Mouse (Mus musculus) ES-Bruce4 (cell line): ENCODE data around the gene Golga4. TPM values are rescaled to one million over a fixed set of nuclear protein-coding genes. Genes with fewer than 3 reads are reported as not detected.

Source experiments
- H3K27ac ChIP-seq: 2 replicates; pipeline ENCODE4 v1.5.1; 2012; ENCODE audit warnings: low read length, inconsistent platforms; ENCODE audit not compliant: insufficient read depth
- H3K27me3 ChIP-seq: 2 replicates; pipeline ENCODE4 v1.6.1; 2012; ENCODE audit warnings: mild to moderate bottlenecking, low read length, inconsistent platforms; ENCODE audit not compliant: control insufficient read depth, poor library complexity, insufficient read depth, severe bottlenecking
- H3K36me3 ChIP-seq: 2 replicates; pipeline ENCODE4 v1.6.1; 2012; ENCODE audit warnings: inconsistent platforms, mild to moderate bottlenecking, low read length, moderate library complexity; ENCODE audit not compliant: control insufficient read depth, poor library complexity, insufficient read depth, severe bottlenecking
- H3K4me1 ChIP-seq: one replicate; pipeline ENCODE4 v1.8.1; 2011; ENCODE audit warnings: low read length; ENCODE audit not compliant: control insufficient read depth, insufficient read depth
- H3K4me3 ChIP-seq: 2 replicates; pipeline ENCODE4 v1.5.1; 2011; ENCODE audit warnings: low read depth, mild to moderate bottlenecking, low read length
- H3K9ac ChIP-seq: 2 replicates; pipeline ENCODE4 v1.6.1; 2012; ENCODE audit warnings: low read depth, mild to moderate bottlenecking, inconsistent platforms; ENCODE audit not compliant: poor library complexity, severe bottlenecking
- H3K9me3 ChIP-seq: replicated peaks from 2 replicates; pipeline ENCODE4 v1.6.1; 2012; ENCODE audit warnings: mild to moderate bottlenecking, low read length, inconsistent platforms; ENCODE audit not compliant: control insufficient read depth, poor library complexity, insufficient read depth, severe bottlenecking
- CTCF ChIP-seq: IDR thresholded peaks from one replicate; pipeline ENCODE4 v1.8.1; 2011; ENCODE audit warnings: low read depth, low read length
- EP300 ChIP-seq: IDR thresholded peaks from 2 replicates; pipeline ENCODE4 v1.6.1; 2011; ENCODE audit warnings: low read depth, low read length; ENCODE audit not compliant: insufficient read depth
- POLR2A ChIP-seq: IDR thresholded peaks from one replicate; pipeline ENCODE4 v1.8.1; 2011; ENCODE audit warnings: low read length; ENCODE audit not compliant: insufficient read depth
- polyA plus RNA-seq: library from polyadenylated mRNA; stranded (reverse); fragments of >200 nt; gene quantifications from 2 replicates; pipeline ENCODE4 v1.2.4, GENCODE M21; 2011; ENCODE audit warnings: low read depth; ENCODE audit not compliant: missing spikeins, insufficient read depth, insufficient read length

Golga4 gene
- polyA plus RNA-seq, result 132 and 143 TPM in 2 replicates

DNA sequence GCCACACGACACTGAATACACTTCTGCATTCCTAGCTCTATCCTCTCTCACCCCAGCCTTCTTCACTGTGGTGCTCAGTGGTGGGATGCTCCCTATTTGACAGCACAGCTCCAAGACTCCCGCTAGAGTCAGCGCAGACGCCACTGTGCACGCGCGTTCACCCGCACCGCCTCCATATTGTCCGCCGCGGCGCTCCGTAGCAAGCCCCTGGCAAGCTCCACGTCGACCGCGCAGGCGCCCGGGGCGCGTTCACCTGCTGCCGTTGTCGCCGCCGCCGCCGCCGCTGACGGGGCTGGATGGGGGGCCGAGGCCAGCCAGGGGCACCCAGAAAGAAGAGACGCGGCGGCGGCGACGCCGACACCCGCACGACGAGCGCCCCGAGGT is at the start of gene Golga4:
TSS of gene Golga4 (plus strand) at position 248 of the 384 bp plus-strand sequence.
- Histone ChIP-seq H3K9me3 (no peaks in the 10 kb centered on the region), H3K36me3 (no peaks in the 10 kb centered on the region), H3K27me3 (no peaks in the 10 kb centered on the region), H3K4me3 (peak within 1 kb of the TSS; percentile 94), H3K27ac (no peak within 1 kb of the TSS), H3K9ac (peak within 1 kb of the TSS; percentile 84), H3K4me1 (peaks cover 2% of the 10 kb centered on the region)
- TF ChIP-seq POLR2A (no peak), EP300 (peak; percentile 34; the same call in 1 of the 2 replicates), CTCF (no peak)

GRCm38 (mm10) chr9:118456405-118456804 is 49.7 kb upstream of the Golga4 start:
- no peak overlapping the region for H3K4me3 ChIP-seq
- H3K9me3 ChIP-seq, result no peaks in the 10 kb centered on the region
- TF ChIP-seq EP300 (no peak), CTCF (no peak), POLR2A (no peak)
- no peak overlapping the region for H3K9ac ChIP-seq
- no peaks in the 10 kb centered on the region for H3K4me1 ChIP-seq
- H3K27ac ChIP-seq, result no peak overlapping the region
- H3K27me3 ChIP-seq, result no peaks in the 10 kb centered on the region
- no peaks in the 10 kb centered on the region for H3K36me3 ChIP-seq

DNA sequence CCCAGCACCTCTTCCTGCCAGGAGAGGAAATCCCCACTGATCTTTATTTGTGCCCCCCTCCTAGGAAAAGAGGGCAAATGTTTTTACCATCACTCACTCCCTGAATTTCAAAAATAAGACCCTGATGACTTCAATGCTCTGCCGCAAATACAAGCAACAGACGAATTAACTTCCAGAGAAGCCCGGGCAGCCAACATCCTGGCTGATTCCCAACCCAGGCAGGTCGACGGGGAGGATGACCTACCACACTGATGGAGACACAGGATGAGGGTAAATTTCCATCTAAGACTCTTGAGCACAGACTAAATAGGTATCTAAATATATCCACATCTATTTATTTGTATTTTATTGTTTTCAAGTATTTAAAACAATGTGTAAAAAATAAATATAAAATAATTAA is 48.0 kb upstream of the Golga4 start:
- no peak overlapping the region for H3K9ac ChIP-seq

DNA sequence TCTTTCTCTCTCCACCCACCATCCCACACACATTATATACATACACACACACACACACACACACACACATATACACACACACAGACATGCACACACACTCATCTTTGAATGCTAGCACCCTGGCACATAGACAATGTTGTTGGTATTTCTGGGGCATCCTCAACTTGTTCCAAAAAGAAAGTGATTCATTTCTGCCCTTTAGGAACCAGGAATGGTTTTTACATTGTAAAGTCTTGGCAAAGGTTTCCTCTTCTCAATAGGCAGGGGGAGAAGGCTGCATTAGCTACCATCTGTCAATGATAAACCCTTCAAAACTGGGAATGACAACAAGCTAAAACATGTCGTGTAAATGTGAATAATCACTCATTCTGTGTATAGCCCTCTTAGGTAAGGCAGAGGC is 42.0 kb upstream of the Golga4 start:
- Histone ChIP-seq H3K4me3 (no peak overlapping the region), H3K36me3 (no peaks in the 10 kb centered on the region), H3K4me1 (peaks cover 1% of the 10 kb centered on the region), H3K9ac (no peak overlapping the region), H3K27ac (no peak overlapping the region), H3K27me3 (no peaks in the 10 kb centered on the region), H3K9me3 (no peaks in the 10 kb centered on the region)
- TF ChIP-seq POLR2A, result no peak
- TF ChIP-seq CTCF, result no peak
- no peak for TF ChIP-seq EP300

More for the DNA sequence above, 48.0 kb upstream of the Golga4 start:
- no peak overlapping the region for H3K4me3 ChIP-seq
- no peaks in the 10 kb centered on the region for H3K36me3 ChIP-seq
- no peak for TF ChIP-seq POLR2A
- H3K27ac ChIP-seq, result no peak overlapping the region
- H3K27me3 ChIP-seq, result no peaks in the 10 kb centered on the region
- H3K9me3 ChIP-seq, result no peaks in the 10 kb centered on the region
- H3K4me1 ChIP-seq, result no peaks in the 10 kb centered on the region

DNA sequence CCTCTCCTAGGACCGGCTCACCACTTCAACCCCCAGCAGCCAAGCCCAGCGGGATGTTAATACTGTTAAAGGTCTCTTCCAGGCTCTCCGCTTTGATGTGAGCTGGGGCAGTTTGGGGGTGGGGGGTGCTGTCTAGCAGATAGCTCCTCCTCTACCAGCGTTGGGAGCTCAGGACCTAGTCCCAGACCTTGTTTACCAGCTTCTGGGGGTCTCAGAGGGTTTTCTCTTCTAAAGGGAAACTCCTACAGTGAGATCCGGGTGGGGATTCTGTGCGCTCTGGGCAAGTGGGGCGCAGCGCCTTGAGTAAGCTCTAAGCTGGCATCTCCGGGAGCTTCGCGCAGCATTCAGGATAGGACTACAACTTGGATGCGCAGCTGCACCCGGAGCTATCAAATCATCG is 37.8 kb upstream of the Golga4 start:
- H3K36me3 ChIP-seq, result no peaks in the 10 kb centered on the region
- H3K4me3 ChIP-seq, result no peak overlapping the region
- no peak overlapping the region for H3K9ac ChIP-seq
- H3K9me3 ChIP-seq, result no peaks in the 10 kb centered on the region
- TF ChIP-seq POLR2A, result no peak
- no peak for TF ChIP-seq EP300
- TF ChIP-seq CTCF, result no peak
- H3K27me3 ChIP-seq, result no peaks in the 10 kb centered on the region
- peaks cover 1% of the 10 kb centered on the region for H3K4me1 ChIP-seq
- no peak overlapping the region for H3K27ac ChIP-seq

- H3K9ac ChIP-seq, result no peak overlapping the region
- peaks cover 1% of the 10 kb centered on the region for H3K4me1 ChIP-seq
- H3K4me3 ChIP-seq, result no peak overlapping the region
- no peak overlapping the region for H3K27ac ChIP-seq
- no peaks in the 10 kb centered on the region for H3K9me3 ChIP-seq
- no peak for TF ChIP-seq POLR2A
- TF ChIP-seq CTCF, result no peak
- no peak for TF ChIP-seq EP300
- H3K36me3 ChIP-seq, result no peaks in the 10 kb centered on the region
- H3K27me3 ChIP-seq, result no peaks in the 10 kb centered on the region
Observed at GRCm38 (mm10) chr9:118469272-118469671, 36.8 kb upstream of the Golga4 start.
